Mouse (Mus musculus) cortical plate, adult 2 months (tissue): ENCODE data around the gene Crim1.

ENCODE experiments used
- CTCF ChIP-seq: fragments of 200-500 bp; IDR thresholded peaks from 2 replicates; pipeline ENCODE4 v1.5.1; 2011; ENCODE audit warnings: mild to moderate bottlenecking, control low read depth, low read length; ENCODE audit not compliant: insufficient read depth; ENCODE audit errors: extremely low read depth
- POLR2A ChIP-seq: fragments of 200-500 bp; IDR thresholded peaks from 2 replicates; pipeline ENCODE4 v1.6.1; 2011; ENCODE audit warnings: mild to moderate bottlenecking, low read length, control low read depth; ENCODE audit not compliant: insufficient read depth; ENCODE audit errors: extremely low read depth

- TF ChIP-seq CTCF (no peak), POLR2A (no peak)
These were observed 95.9 kb downstream of the Crim1 start for GRCm38 (mm10) chr17:78295979-78296378.
